Mouse (Mus musculus) heart, adult 2 months (tissue): ENCODE measurements at regions not wholly inside any gene's neighbourhood (a gene's known extent, or its start where the extent isn't known, plus 50 kb on each side); places are given as distances from the start of the nearest gene placed in this dataset.

Experiments
- CTCF ChIP-seq: fragments of 200-600 bp; IDR thresholded peaks from 2 replicates; pipeline ENCODE4 v1.8.1; 2022; ENCODE audit warnings: antibody characterized with exemption, mild to moderate bottlenecking, moderate library complexity
- EP300 ChIP-seq: fragments of 200-500 bp; IDR thresholded peaks from 2 replicates; pipeline ENCODE4 v1.6.1; 2011; ENCODE audit warnings: low read depth, low read length, control low read depth; ENCODE audit not compliant: insufficient read depth
- POLR2A ChIP-seq: fragments of 200-500 bp; IDR thresholded peaks from 2 replicates; pipeline ENCODE4 v1.6.1; 2011; ENCODE audit warnings: mild to moderate bottlenecking, low read depth, low read length, control low read depth; ENCODE audit not compliant: insufficient read depth

GRCm38 (mm10) chr15:6231308-6232103, 68.1 kb upstream of the Dab2 start:
- TF ChIP-seq POLR2A (no peak), CTCF (no peak), EP300 (no peak)
